Comparison of ENCODE assay signal across 16 mouse cellular contexts in genomic region chr7:131113676-131114075, GRCm38 (mm10). TPM values are rescaled to one million over a fixed set of nuclear protein-coding genes. Genes with fewer than 3 reads are reported as not detected.
A peak's percentile ranks its signal among the peaks of the same experiment; 100 is the strongest.
DNase-seq lines count a peak whose midpoint lies in the region; TF ChIP-seq lines count a peak whose summit lies in the region.
"Had no signal": no experiment of that assay in that cellular context is flagged by ENCODE, and none has a peak within 500 bp of the region (broad histone marks: within the 10 kb centered on the region; RNA-seq: fewer than 3 reads in every experiment).

No protein-coding gene starts in this region.

- WGBS in cerebellum, adult 2 months = 31% methylated on average over 6 of the region's 6 CpGs
- WGBS in kidney, adult 2 months = 67% methylated on average over 6 of the region's 6 CpGs

- no peak for TF ChIP-seq POLR2A in cerebellum, adult 2 months (IDR thresholded peaks at IDR 0.05; ENCODE audit: borderline replicate concordance, insufficient read depth, low read length)
- no peak for TF ChIP-seq POLR2A in kidney, adult 2 months (IDR thresholded peaks at IDR 0.05; ENCODE audit: low read depth, low read length)

- peaks cover 18% of the 10 kb centered on the region for H3K4me1 ChIP-seq in cerebellum, adult 2 months (ENCODE audit: control insufficient read depth, insufficient read depth, low read length)
- H3K4me1 ChIP-seq in kidney, adult 2 months (ENCODE audit: control insufficient read depth, insufficient read depth, low read length) = no peaks in the 10 kb centered on the region
- H3K4me1 ChIP-seq: forebrain, embryonic 13.5 days had no signal

- no peak overlapping the region for H3K4me3 ChIP-seq in cerebellum, adult 2 months (replicated peaks; ENCODE audit: insufficient read depth, low read depth, low read length)
- no peak overlapping the region for H3K4me3 ChIP-seq in kidney, adult 2 months (ENCODE audit: insufficient read depth, low read depth, low read length)
- H3K4me3 ChIP-seq: forebrain, embryonic 13.5 days had no signal

- H3K36me3 ChIP-seq in kidney, adult 2 months (ENCODE audit: control insufficient read depth, insufficient read depth, low read length) = no peaks in the 10 kb centered on the region

- peak; percentile 37 to 54 for DNase-seq in cerebellum, adult 2 months
- no peak for DNase-seq in cerebellum, adult 9-10 months
- DNase-seq in kidney, postnatal 10 days = peak; percentile 27
- no peak for DNase-seq in kidney, adult 2 months
- DNase-seq in adrenal gland, postnatal 25 days = peak; percentile 21
- DNase-seq in lung, postnatal 10 days = peak; percentile 61
- no peak for DNase-seq in embryo, embryonic 11 days
- DNase-seq in T-cell, adult 2 months (ENCODE audit: low spot score) = no peak
- DNase-seq: kidney, adult 11 months had no signal

- no peak overlapping the region for H3K27ac ChIP-seq in cerebellum, adult 2 months (ENCODE audit: insufficient read depth, low read length)
- H3K27ac ChIP-seq in kidney, adult 2 months (ENCODE audit: insufficient read depth, low read depth, low read length) = no peak overlapping the region
- H3K27ac ChIP-seq: forebrain, embryonic 13.5 days had no signal

- H3K27me3 ChIP-seq in cerebellum, adult 2 months (ENCODE audit: control insufficient read depth, insufficient read depth, low read length) = no peaks in the 10 kb centered on the region
- H3K27me3 ChIP-seq in kidney, adult 2 months (replicated peaks; ENCODE audit: control insufficient read depth, insufficient read depth, low read length) = no peaks in the 10 kb centered on the region
- H3K27me3 ChIP-seq: forebrain, embryonic 13.5 days had no signal

- TF ChIP-seq CTCF in cerebellum, adult 2 months (IDR thresholded peaks at IDR 0.05; ENCODE audit: borderline replicate concordance, insufficient read depth, low read depth, low read length) = no peak
- TF ChIP-seq CTCF in kidney, adult 2 months (conservative IDR thresholded peaks at IDR 0.05; ENCODE audit: insufficient read depth, insufficient read length, low read depth, low read length) = no peak

RNA-seq across cellular contexts. Expression of gene 4933402N03Rik, which starts 32.4 kb away (rescaled TPM):
- not detected in 2 replicates for polyA plus RNA-seq in cerebellum, adult 2 months (2012; rRNA removed)
- not detected in 2 replicates for polyA plus RNA-seq in kidney, adult 2 months (2012; rRNA removed)
- not detected in 2 replicates for total RNA-seq in adrenal gland, postnatal 25 days (2021)
- total RNA-seq: common myeloid progenitor, adult 5-6 weeks; granulocyte monocyte progenitor cell, adult 5-6 weeks; layer of hippocampus, postnatal 25 days; neutrophil, adult 5-6 weeks had no signal
- polyA plus RNA-seq: forebrain, embryonic 13.5 days; liver, embryonic 11.5 days; midbrain, embryonic 11.5 days had no signal

Comparison
In these comparisons a context has a peak if more than half of its experiments do, and no peak if none do; other contexts are left out.
1. DNase-seq: peak in cerebellum, adult 2 months (2 of 2), kidney, postnatal 10 days (single experiment), adrenal gland, postnatal 25 days (single experiment) and lung, postnatal 10 days (single experiment); none in cerebellum, adult 9-10 months (single experiment), kidney, adult 2 months (single experiment), embryo, embryonic 11 days (single experiment) and T-cell, adult 2 months (single experiment).